Mouse (Mus musculus): ENCODE results near the gene Trim23.
A peak's percentile ranks its signal among the peaks of the same experiment; 100 is the strongest.
"Not testable (repeated sequence)": the region's sequence is repeated elsewhere in the genome, so short reads cannot be mapped to it uniquely, and the experiment has no call there.

The Trim23 gene

GRCm38 (mm10) chr13:104178650-104179121, at the start of gene Trim23:
TSS of gene Trim23 (plus strand) at chr13:104178797.
- peak; percentile 96 to 97 for DNase-seq (ENCODE audit: low spot score in 2 of 2)

- no peak for DNase-seq (ENCODE audit: low spot score in 2 of 2)
These were observed 46.0 kb upstream of the Trim23 start for GRCm38 (mm10) chr13:104132561-104132960.

- no peak for DNase-seq (ENCODE audit: low spot score in 2 of 2)
These were observed 44.0 kb upstream of the Trim23 start for GRCm38 (mm10) chr13:104134510-104135085.

GRCm38 (mm10) chr13:104139369-104140209, 39.0 kb upstream of the Trim23 start:
- peak; percentile 37 to 90 for DNase-seq (ENCODE audit: low spot score in 2 of 2)

- DNase-seq (ENCODE audit: low spot score in 2 of 2), result no peak
These were observed 33.7 kb upstream of the Trim23 start for GRCm38 (mm10) chr13:104144871-104145270.

GRCm38 (mm10) chr13:104145646-104146045, 33.0 kb upstream of the Trim23 start:
- no peak for DNase-seq (ENCODE audit: low spot score in 2 of 2)

GRCm38 (mm10) chr13:104154180-104154579, 24.4 kb upstream of the Trim23 start:
- no peak for DNase-seq (ENCODE audit: low spot score in 2 of 2)

- DNase-seq (ENCODE audit: low spot score in 2 of 2), result no peak
These were observed 23.5 kb upstream of the Trim23 start for GRCm38 (mm10) chr13:104155106-104155505.

- DNase-seq (ENCODE audit: low spot score in 2 of 2), result no peak
These were observed 22.9 kb upstream of the Trim23 start for GRCm38 (mm10) chr13:104155686-104156085.

- no peak for DNase-seq (ENCODE audit: low spot score in 2 of 2)
These were observed 6.9 kb upstream of the Trim23 start for GRCm38 (mm10) chr13:104171711-104172110.

GRCm38 (mm10) chr13:104172498-104172897, 6.1 kb upstream of the Trim23 start:
- no peak for DNase-seq (ENCODE audit: low spot score in 2 of 2)

GRCm38 (mm10) chr13:104176874-104177273, 1.7 kb upstream of the Trim23 start:
- DNase-seq (ENCODE audit: low spot score in 2 of 2), result no peak

- DNase-seq (ENCODE audit: low spot score in 2 of 2), result no peak
These were observed 574 bp upstream of the Trim23 start, which contains the start of gene Trappc13 for GRCm38 (mm10) chr13:104177796-104178649. TSS of gene Trappc13 (minus strand) at chr13:104178469.

- no peak for DNase-seq (ENCODE audit: low spot score in 2 of 2)
These were observed 735 bp downstream of the Trim23 start for GRCm38 (mm10) chr13:104179176-104179888.

GRCm38 (mm10) chr13:104187357-104187756, 8.8 kb downstream of the Trim23 start:
- DNase-seq (ENCODE audit: low spot score in 2 of 2), result no peak

GRCm38 (mm10) chr13:104195891-104196290, 17.3 kb downstream of the Trim23 start:
- DNase-seq (ENCODE audit: low spot score in 2 of 2), result not testable (repeated sequence)

- DNase-seq (ENCODE audit: low spot score in 2 of 2), result no peak
These were observed 25.7 kb downstream of the Trim23 start for GRCm38 (mm10) chr13:104204313-104204712.

- no peak for DNase-seq (ENCODE audit: low spot score in 2 of 2)
These were observed 48.9 kb downstream of the Trim23 start for GRCm38 (mm10) chr13:104227478-104227877.

GRCm38 (mm10) chr13:104228384-104229066, 49.9 kb downstream of the Trim23 start, which contains the start of the genes Cenpk and Ppwd1:
TSS of gene Cenpk (plus strand) at chr13:104228611.
TSS of gene Ppwd1 (minus strand) at chr13:104228843.
- DNase-seq (ENCODE audit: low spot score in 2 of 2), result peak; percentile 82 to 97

- DNase-seq (ENCODE audit: low spot score in 2 of 2), result no peak
These were observed 50.6 kb downstream of the Trim23 start for GRCm38 (mm10) chr13:104229181-104229580.
